Mouse (Mus musculus): ENCODE measurements at regions not wholly inside any gene's neighbourhood (a gene's known extent, or its start where the extent isn't known, plus 50 kb on each side); places are given as distances from the start of the nearest gene placed in this dataset.

- in situ Hi-C loops (cut with MboI, MseI): no loop called here
These were observed 104.1 kb upstream of the Tmtc1 start for GRCm38 (mm10) chr6:148548138-148548778.

DNA sequence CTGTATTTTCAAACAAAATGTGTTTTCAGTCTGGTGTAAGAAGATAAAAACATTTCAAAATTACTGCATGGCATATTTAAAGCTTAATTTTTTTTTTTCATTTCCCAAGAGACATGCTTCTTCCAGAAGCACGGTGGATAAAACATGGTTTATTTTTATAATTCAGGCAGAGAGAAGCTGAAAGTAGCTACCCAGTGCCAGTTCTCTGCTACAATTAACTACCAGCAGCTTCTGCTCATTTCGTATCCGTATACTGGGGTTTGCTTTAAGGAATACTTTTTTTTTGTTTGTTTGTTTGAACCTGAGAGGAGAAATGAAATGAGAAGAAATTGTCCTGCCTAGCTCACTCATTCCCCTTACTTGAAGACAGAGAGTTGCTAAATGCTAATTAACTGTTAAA, 98.9 kb upstream of the Tmtc1 start:
- in situ Hi-C loops (cut with MboI, MseI): no loop called here

DNA sequence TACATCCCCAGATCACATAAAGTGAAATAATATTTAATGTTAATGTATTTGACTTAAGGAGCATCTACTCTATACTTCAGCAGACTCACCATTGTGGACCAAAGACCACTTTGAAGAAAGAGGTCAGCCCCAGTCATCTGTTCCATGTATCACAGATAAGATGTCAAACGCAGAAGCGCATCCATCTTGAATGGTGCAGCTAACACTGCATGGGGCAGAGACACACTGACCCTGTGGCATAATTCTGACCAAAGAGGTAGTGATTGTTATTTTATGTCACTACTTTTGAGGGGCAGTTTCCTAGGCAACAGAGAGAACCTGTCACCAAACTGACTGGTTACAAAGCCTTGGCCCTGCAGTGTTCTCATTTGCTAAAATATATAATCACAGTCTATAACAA, 97.8 kb upstream of the Tmtc1 start:
- in situ Hi-C loops (cut with MboI, MseI): no loop called here

GRCm38 (mm10) chr6:148539207-148539960, 95.2 kb upstream of the Tmtc1 start:
- in situ Hi-C loops (cut with MboI, MseI): no loop called here

GRCm38 (mm10) chr6:148534364-148534763, 90.2 kb upstream of the Tmtc1 start:
- in situ Hi-C loops (cut with MboI, MseI): no loop called here

GRCm38 (mm10) chr6:148531068-148531467, 86.9 kb upstream of the Tmtc1 start:
- in situ Hi-C loops (cut with MboI, MseI): no loop called here

DNA sequence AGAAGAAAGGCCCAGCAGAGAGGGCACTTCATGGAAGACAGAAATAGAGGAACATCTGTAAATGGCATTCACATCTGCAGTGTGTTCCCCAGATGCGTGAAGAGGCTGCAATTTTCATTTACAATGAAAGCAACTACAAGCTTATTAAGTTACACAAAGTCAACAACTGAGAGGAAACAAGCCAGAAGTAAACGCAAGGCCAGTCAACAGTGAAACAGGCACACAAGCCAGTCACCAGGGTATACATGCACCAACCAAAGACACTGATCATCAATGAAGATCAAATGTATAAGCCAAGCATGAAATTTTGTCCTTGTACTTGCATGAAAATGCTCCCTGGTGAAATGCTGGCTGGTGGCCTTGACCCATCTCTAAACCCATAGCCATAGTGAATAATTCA, 84.4 kb upstream of the Tmtc1 start:
- in situ Hi-C loops (cut with MboI, MseI): no loop called here

DNA sequence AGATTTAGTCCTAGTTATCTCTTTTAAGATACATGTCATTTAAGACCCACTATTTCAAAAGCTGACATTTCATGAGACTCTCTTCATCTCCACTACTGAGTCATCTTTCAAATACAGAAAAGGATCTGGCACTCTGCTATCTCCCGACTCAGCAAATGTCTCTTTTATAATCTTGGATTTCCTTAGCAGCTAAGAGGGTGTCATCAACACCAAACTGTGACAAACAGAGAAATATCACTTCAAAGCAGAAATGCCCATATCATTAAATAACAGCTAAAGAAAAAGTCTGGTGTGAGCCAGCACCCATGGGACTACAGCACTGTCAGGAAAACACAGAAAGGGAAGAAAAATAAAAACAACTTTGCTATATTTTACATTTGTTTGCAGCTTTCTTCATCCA, 78.7 kb upstream of the Tmtc1 start:
- in situ Hi-C loops (cut with MboI, MseI): no loop called here

- in situ Hi-C loops (cut with MboI, MseI): no loop called here
These were observed 73.5 kb upstream of the Tmtc1 start for GRCm38 (mm10) chr6:148517536-148518245.

DNA sequence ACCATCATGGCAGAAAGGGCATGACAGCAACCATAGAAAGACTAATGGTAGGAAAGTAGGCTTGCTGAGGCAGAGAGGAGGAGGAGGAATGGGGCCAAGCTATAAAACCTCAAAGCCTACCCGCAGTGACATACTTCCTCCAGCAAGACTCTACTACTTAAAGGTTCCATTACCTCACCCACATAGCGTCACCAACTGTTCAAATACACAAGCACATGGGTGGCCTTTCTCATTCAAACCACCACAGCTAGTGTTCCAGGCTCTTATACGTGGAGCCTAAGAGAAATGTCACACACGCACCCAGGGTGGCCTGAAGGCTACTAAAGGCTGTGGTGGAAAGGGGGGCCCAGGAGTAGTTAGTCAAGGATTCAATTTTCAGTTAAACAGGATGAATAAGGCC, 72.5 kb upstream of the Tmtc1 start:
- in situ Hi-C loops (cut with MboI, MseI): no loop called here

DNA sequence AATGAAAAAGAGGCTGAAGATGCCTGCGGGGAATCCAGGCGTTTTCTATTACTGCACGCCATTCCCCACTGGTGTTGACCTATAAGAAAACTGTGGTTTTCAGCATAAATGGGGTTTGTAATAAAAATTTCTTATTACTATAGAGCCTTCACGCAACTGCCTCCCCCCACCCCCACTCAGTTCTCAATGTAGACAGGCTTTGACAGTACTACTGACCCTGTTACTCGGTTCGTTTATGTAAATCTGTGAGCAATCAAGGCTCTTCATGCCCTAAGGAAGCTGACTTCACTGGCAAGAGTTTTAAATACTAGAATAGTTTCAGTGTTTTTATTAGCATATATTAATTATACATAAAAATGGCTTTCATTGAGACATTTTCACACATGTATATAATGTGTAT, 70.9 kb upstream of the Tmtc1 start:
- in situ Hi-C loops (cut with MboI, MseI): no loop called here

- in situ Hi-C loops (cut with MboI, MseI): no loop called here
These were observed 70.5 kb upstream of the Tmtc1 start for GRCm38 (mm10) chr6:148514645-148515044.

GRCm38 (mm10) chr6:148514124-148514523, 69.9 kb upstream of the Tmtc1 start:
- in situ Hi-C loops (cut with MboI, MseI): no loop called here

- in situ Hi-C loops (cut with MboI, MseI): no loop called here
These were observed 68.9 kb upstream of the Tmtc1 start for GRCm38 (mm10) chr6:148513134-148513533.

GRCm38 (mm10) chr6:148505325-148505724, 61.1 kb upstream of the Tmtc1 start:
- in situ Hi-C loops (cut with MboI, MseI): no loop called here

GRCm38 (mm10) chr6:148500251-148501179, 56.3 kb upstream of the Tmtc1 start:
- in situ Hi-C loops (cut with MboI, MseI): no loop called here
